Mouse (Mus musculus) liver, postnatal 0 days (tissue): ENCODE results near the gene Arhgef3. TPM values are rescaled to one million over a fixed set of nuclear protein-coding genes. Genes with fewer than 3 reads are reported as not detected.

Source experiments
- ATAC-seq: fragments of 200-750 bp; cut with Nextera tagmentation; 2 replicates; pipeline ENCODE4 v1.8.0; 2017; ENCODE audit warnings: mild to moderate bottlenecking, moderate library complexity
- DNase-seq: peaks from one replicate; pipeline ENCODE4 v3.0.0-alpha.2; 2016
- H3K27ac ChIP-seq: fragments of 300-500 bp; sonication (generic); 2 replicates; pipeline ENCODE4 v1.5.1; 2014; ENCODE audit warnings: antibody characterized with exemption, moderate library complexity, mild to moderate bottlenecking, low read depth
- H3K27me3 ChIP-seq: fragments of 300-500 bp; sonication (generic); 2 replicates; pipeline ENCODE4 v1.6.1; 2014; ENCODE audit warnings: low read length, control low read depth, mixed read lengths; ENCODE audit not compliant: insufficient read depth
- H3K36me3 ChIP-seq: fragments of 300-500 bp; sonication (generic); replicated peaks from 2 replicates; pipeline ENCODE4 v1.6.1; 2014; ENCODE audit warnings: mild to moderate bottlenecking, control low read depth, low read length, moderate library complexity, mixed read lengths; ENCODE audit not compliant: insufficient read depth
- H3K4me1 ChIP-seq: fragments of 300-500 bp; sonication (generic); 2 replicates; pipeline ENCODE4 v1.6.1; 2014; ENCODE audit warnings: antibody characterized with exemption, mild to moderate bottlenecking, control low read depth; ENCODE audit not compliant: insufficient read depth
- H3K4me2 ChIP-seq: fragments of 300-500 bp; sonication (generic); 2 replicates; pipeline ENCODE4 v1.6.1; 2014; ENCODE audit warnings: low read depth, mild to moderate bottlenecking, low read length, moderate library complexity, mixed read lengths
- H3K4me3 ChIP-seq: fragments of 300-500 bp; sonication (generic); 2 replicates; pipeline ENCODE4 v1.5.1; 2014; ENCODE audit warnings: low read depth, low read length
- H3K9ac ChIP-seq: fragments of 300-500 bp; sonication (generic); replicated peaks from 2 replicates; pipeline ENCODE4 v1.6.1; 2014; ENCODE audit warnings: mild to moderate bottlenecking, moderate library complexity
- H3K9me3 ChIP-seq: fragments of 300-500 bp; sonication (generic); 2 replicates; pipeline ENCODE4 v1.6.1; 2016; ENCODE audit warnings: mild to moderate bottlenecking, control low read depth, low read length, mixed read lengths
- CTCF ChIP-seq: sonication (generic); IDR thresholded peaks from 2 replicates; pipeline ENCODE4 v1.5.1; 2016; ENCODE audit warnings: antibody characterized with exemption, low read depth
- EP300 ChIP-seq: IDR thresholded peaks from 2 replicates; pipeline ENCODE4 v1.6.1; 2016; ENCODE audit warnings: antibody characterized with exemption, low read depth, mild to moderate bottlenecking
- WGBS: fragments of 180-500 bp; shearing (Covaris S2); extraction: QIAGEN DNeasy Blood & Tissue Kit; methylation state at CpG from one replicate; pipeline ENCODE4 v1.1.7; 2014; ENCODE audit not compliant: insufficient replicate concordance; 5-methylcytosine and 5-hydroxymethylcytosine counted together
- polyA plus RNA-seq: library from polyadenylated mRNA; unstranded; fragments of >200 nt; fragmentation: Nextera tagmentation; extraction: Ambion mirVana; gene quantifications from 2 replicates; pipeline ENCODE4 v1.2.1, GENCODE M21; 2015

Gene Arhgef3
- polyA plus RNA-seq, 1 experiment from 2014 or later = 11.4 TPM

- DNase-seq (no peak), ATAC-seq (no peak)
- H3K9me3 ChIP-seq = no peaks in the 10 kb centered on the region
- H3K4me3 ChIP-seq = no peak overlapping the region
- peak overlapping the region; percentile 68 for H3K27ac ChIP-seq
- H3K27me3 ChIP-seq = no peaks in the 10 kb centered on the region
- H3K4me2 ChIP-seq = no peak overlapping the region
- WGBS = 67% methylated on average over 7 of the region's 7 CpGs
- H3K9ac ChIP-seq = no peak overlapping the region
- peaks cover 69% of the 10 kb centered on the region for H3K4me1 ChIP-seq
- TF ChIP-seq CTCF = no peak
- no peak for TF ChIP-seq EP300
- H3K36me3 ChIP-seq = peaks cover 4% of the 10 kb centered on the region; the same call in 1 of the 2 replicates
Observed at GRCm38 (mm10) chr14:27345051-27345885, 230.6 kb downstream of the Arhgef3 start.

- TF ChIP-seq CTCF (no peak), EP300 (no peak)
- Histone ChIP-seq H3K36me3 (peaks cover 4% of the 10 kb centered on the region; the same call in 1 of the 2 replicates), H3K27me3 (no peaks in the 10 kb centered on the region), H3K9me3 (no peaks in the 10 kb centered on the region), H3K27ac (no peak overlapping the region; the same call in 1 of the 2 replicates), H3K4me3 (no peak overlapping the region), H3K4me2 (no peak overlapping the region), H3K4me1 (peaks cover 73% of the 10 kb centered on the region), H3K9ac (no peak overlapping the region)
- no peak for DNase-seq
- ATAC-seq = no peak
- 68% methylated on average over 3 of the region's 3 CpGs for WGBS
Observed at GRCm38 (mm10) chr14:27347224-27347623, 232.5 kb downstream of the Arhgef3 start.

- WGBS = 79% methylated on average over 5 of the region's 5 CpGs
- DNase-seq (no peak), ATAC-seq (no peak)
Observed at GRCm38 (mm10) chr14:27347666-27348065, 233.0 kb downstream of the Arhgef3 start.

GRCm38 (mm10) chr14:27348088-27348487 lies 233.4 kb downstream of the Arhgef3 start:
- Histone ChIP-seq H3K9ac (no peak overlapping the region), H3K36me3 (peaks cover 4% of the 10 kb centered on the region; the same call in 1 of the 2 replicates), H3K4me1 (peaks cover 78% of the 10 kb centered on the region), H3K4me2 (no peak overlapping the region), H3K4me3 (no peak overlapping the region), H3K27ac (0 out of 2 replicates have a peak overlapping the region, but pooled peaks have one; percentile 18), H3K9me3 (no peaks in the 10 kb centered on the region), H3K27me3 (no peaks in the 10 kb centered on the region)
- ATAC-seq (no peak), DNase-seq (no peak)
- WGBS = 60% methylated on average over 2 of the region's 2 CpGs
- no peak for TF ChIP-seq EP300
- no peak for TF ChIP-seq CTCF

More at GRCm38 (mm10) chr14:27347666-27348065, 233.0 kb downstream of the Arhgef3 start:
- Histone ChIP-seq H3K27ac (peak overlapping the region; percentile 18; the same call in 1 of the 2 replicates), H3K4me1 (peaks cover 75% of the 10 kb centered on the region), H3K36me3 (peaks cover 4% of the 10 kb centered on the region; the same call in 1 of the 2 replicates), H3K4me2 (no peak overlapping the region), H3K4me3 (no peak overlapping the region), H3K9ac (no peak overlapping the region), H3K27me3 (no peaks in the 10 kb centered on the region), H3K9me3 (no peaks in the 10 kb centered on the region)
- TF ChIP-seq CTCF (no peak), EP300 (no peak)

- no peak for DNase-seq
- 93% methylated on average over 4 of the region's 4 CpGs for WGBS
- H3K4me1 ChIP-seq = peaks cover 84% of the 10 kb centered on the region
Observed at GRCm38 (mm10) chr14:27348656-27349055, 234.0 kb downstream of the Arhgef3 start.

GRCm38 (mm10) chr14:27349120-27349519 lies 234.4 kb downstream of the Arhgef3 start:
- DNase-seq (no peak), ATAC-seq (no peak)
- Histone ChIP-seq H3K9ac (no peak overlapping the region), H3K4me2 (peak overlapping the region; percentile 62; the same call in 1 of the 2 replicates), H3K27ac (peak overlapping the region; percentile 80), H3K9me3 (no peaks in the 10 kb centered on the region), H3K4me1 (peaks cover 85% of the 10 kb centered on the region), H3K4me3 (no peak overlapping the region), H3K27me3 (no peaks in the 10 kb centered on the region), H3K36me3 (no peaks in the 10 kb centered on the region)
- TF ChIP-seq EP300 = no peak
- TF ChIP-seq CTCF = no peak
- WGBS = 71% methylated on average over 3 of the region's 3 CpGs

More at GRCm38 (mm10) chr14:27348656-27349055, 234.0 kb downstream of the Arhgef3 start:
- Histone ChIP-seq H3K27me3 (no peaks in the 10 kb centered on the region), H3K27ac (peak overlapping the region; percentile 80; the same call in 1 of the 2 replicates), H3K9ac (no peak overlapping the region), H3K4me2 (no peak overlapping the region), H3K4me3 (no peak overlapping the region), H3K36me3 (0 out of 2 replicates have a peak, but pooled peaks cover 3% of the 10 kb centered on the region), H3K9me3 (no peaks in the 10 kb centered on the region)
- TF ChIP-seq CTCF = no peak
- no peak for TF ChIP-seq EP300
- ATAC-seq = no peak
